Mouse (Mus musculus): Measurements from ENCODE around the gene Tmem8b.
A peak's percentile ranks its signal among the peaks of the same experiment; 100 is the strongest.

Tmem8b gene

DNA sequence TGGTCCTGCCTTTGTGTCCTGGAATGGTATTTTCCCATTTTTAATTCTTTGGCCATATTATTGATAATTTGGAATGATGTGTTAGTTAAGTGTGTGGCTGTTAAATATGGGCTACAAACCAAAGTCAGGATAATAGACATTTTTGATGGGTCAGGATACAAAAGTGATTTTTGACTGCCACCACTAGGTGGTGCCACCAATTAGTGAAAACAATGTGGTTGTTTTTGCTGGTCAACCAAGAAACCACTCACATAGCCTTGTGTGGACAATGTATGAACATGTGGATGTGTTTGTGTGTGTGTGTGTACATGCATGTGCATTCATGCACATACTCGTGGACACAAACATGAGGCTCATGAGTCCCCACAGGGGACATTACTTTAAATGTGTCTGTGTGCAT lies 56.0 kb downstream of the Tmem8b start:
- Histone ChIP-seq H3K27me3 (ENCODE audit: control insufficient read depth, insufficient read depth, low read length, poor library complexity, severe bottlenecking) (no peaks in the 10 kb centered on the region; the same call in 1 of the 2 replicates), H3K36me3 (ENCODE audit: control insufficient read depth, insufficient read depth, low read length, poor library complexity, severe bottlenecking) (no peaks in the 10 kb centered on the region)
- DNase-seq (ENCODE audit: low read depth, low spot score): peak; percentile 32

GRCm38 (mm10) chr4:43726228-43726993 lies 57.6 kb downstream of the Tmem8b start:
- Histone ChIP-seq H3K36me3 (ENCODE audit: control insufficient read depth, insufficient read depth, low read length, poor library complexity, severe bottlenecking) (no peaks in the 10 kb centered on the region), H3K27me3 (ENCODE audit: control insufficient read depth, insufficient read depth, low read length, poor library complexity, severe bottlenecking) (no peaks in the 10 kb centered on the region; the same call in 1 of the 2 replicates)
- DNase-seq (ENCODE audit: low read depth, low spot score): no peak

GRCm38 (mm10) chr4:43726995-43727394 lies 58.2 kb downstream of the Tmem8b start, which contains the start of gene Hrct1:
TSS of gene Hrct1 (plus strand) at chr4:43727188.
- no peak for DNase-seq (ENCODE audit: low read depth, low spot score)
- Histone ChIP-seq H3K36me3 (ENCODE audit: control insufficient read depth, insufficient read depth, low read length, poor library complexity, severe bottlenecking) (no peaks in the 10 kb centered on the region), H3K27me3 (ENCODE audit: control insufficient read depth, insufficient read depth, low read length, poor library complexity, severe bottlenecking) (no peaks in the 10 kb centered on the region; the same call in 1 of the 2 replicates)

GRCm38 (mm10) chr4:43727718-43728575 lies 59.2 kb downstream of the Tmem8b start:
- no peaks in the 10 kb centered on the region; the same call in 1 of the 2 replicates for H3K27me3 ChIP-seq (ENCODE audit: control insufficient read depth, insufficient read depth, low read length, poor library complexity, severe bottlenecking)
- no peak for DNase-seq (ENCODE audit: low read depth, low spot score)
- H3K36me3 ChIP-seq (ENCODE audit: control insufficient read depth, insufficient read depth, low read length, poor library complexity, severe bottlenecking): no peaks in the 10 kb centered on the region

DNA sequence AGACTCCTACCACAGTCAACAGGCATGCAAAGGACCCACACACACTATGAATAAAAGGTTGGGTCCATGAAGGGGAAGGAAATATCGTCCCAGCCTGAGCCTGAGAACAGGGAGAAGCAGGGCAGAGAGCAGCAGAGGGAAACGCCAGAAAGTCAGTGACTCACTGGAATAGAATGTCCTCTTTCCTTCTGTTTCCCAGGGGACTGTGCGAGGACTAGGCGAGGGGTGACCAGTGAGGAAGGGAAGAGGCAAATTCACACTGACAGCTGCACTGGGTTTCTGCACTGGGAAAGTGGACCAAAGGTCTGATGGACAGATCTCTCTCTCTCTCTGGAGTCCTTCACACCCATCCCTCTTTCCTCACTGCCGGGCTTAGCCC lies 59.8 kb downstream of the Tmem8b start:
- DNase-seq (ENCODE audit: low read depth, low spot score): no peak
- H3K36me3 ChIP-seq (ENCODE audit: control insufficient read depth, insufficient read depth, low read length, poor library complexity, severe bottlenecking): no peaks in the 10 kb centered on the region
- H3K27me3 ChIP-seq (ENCODE audit: control insufficient read depth, insufficient read depth, low read length, poor library complexity, severe bottlenecking): no peaks in the 10 kb centered on the region; the same call in 1 of the 2 replicates

DNA sequence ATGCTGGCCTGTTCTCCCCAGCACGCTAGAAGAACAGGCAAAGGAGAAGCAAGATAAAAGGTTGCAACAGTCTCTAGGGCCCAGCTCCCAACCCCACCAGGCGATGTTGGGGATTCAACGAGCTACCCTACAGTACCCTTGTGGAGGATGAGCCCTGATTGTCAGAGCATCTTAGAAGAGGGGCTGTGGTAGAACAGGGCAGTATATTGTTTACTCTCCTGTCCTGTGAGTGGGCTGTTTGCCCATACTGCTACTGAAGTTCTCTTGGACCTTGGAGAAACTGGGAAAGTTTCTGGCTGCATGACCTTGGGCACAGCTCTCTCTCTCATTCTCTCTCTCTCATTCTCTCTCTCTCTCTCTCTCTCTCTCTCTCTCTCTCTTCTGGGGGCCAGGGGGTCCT lies 60.4 kb downstream of the Tmem8b start:
- no peak for DNase-seq (ENCODE audit: low read depth, low spot score)
- Histone ChIP-seq H3K36me3 (ENCODE audit: control insufficient read depth, insufficient read depth, low read length, poor library complexity, severe bottlenecking) (no peaks in the 10 kb centered on the region), H3K27me3 (ENCODE audit: control insufficient read depth, insufficient read depth, low read length, poor library complexity, severe bottlenecking) (no peaks in the 10 kb centered on the region; the same call in 1 of the 2 replicates)

DNA sequence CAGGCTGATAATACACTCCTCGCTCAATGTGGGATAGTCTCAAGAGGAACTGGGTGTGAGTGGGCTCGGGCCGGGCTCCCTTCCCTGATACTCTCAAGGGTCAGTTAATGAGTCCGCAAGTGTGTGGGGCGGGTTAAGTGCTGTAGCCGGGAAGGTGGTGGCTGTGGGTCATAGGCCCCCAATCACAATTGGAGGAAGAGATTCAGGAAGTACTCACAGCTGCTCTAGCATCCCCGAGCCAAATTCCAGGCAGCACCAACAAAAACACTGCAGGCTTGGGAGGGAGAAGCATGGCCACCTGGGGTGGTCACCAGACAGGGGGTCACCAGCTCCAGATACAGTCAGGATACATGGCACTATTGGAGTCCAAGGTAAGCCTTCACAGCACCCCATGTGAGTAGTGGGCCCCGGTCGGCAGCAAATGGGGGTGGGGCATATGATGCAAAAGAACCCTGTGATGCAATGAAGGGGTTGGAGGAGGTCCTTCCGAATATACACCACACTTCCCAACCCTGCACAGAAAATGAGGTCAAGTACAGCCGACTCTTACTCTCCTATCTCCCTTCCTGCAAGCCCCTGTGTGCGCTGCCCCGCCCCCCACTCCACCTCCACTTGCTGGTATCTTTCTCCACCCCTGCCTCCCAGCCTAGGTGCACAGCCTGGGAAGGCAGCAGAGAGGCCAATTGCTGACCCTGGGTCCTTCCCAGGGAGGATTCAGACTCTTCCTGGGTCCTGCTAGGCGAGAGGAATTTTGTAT lies 61.2 kb downstream of the Tmem8b start, which contains the start of gene Spaar:
Gene Spaar (plus strand): TSS at position 241 of the 757 bp plus-strand sequence.
- H3K36me3 ChIP-seq (ENCODE audit: control insufficient read depth, insufficient read depth, low read length, poor library complexity, severe bottlenecking): no peaks in the 10 kb centered on the region
- no peak for DNase-seq (ENCODE audit: low read depth, low spot score)
- no peaks in the 10 kb centered on the region; the same call in 1 of the 2 replicates for H3K27me3 ChIP-seq (ENCODE audit: control insufficient read depth, insufficient read depth, low read length, poor library complexity, severe bottlenecking)

DNA sequence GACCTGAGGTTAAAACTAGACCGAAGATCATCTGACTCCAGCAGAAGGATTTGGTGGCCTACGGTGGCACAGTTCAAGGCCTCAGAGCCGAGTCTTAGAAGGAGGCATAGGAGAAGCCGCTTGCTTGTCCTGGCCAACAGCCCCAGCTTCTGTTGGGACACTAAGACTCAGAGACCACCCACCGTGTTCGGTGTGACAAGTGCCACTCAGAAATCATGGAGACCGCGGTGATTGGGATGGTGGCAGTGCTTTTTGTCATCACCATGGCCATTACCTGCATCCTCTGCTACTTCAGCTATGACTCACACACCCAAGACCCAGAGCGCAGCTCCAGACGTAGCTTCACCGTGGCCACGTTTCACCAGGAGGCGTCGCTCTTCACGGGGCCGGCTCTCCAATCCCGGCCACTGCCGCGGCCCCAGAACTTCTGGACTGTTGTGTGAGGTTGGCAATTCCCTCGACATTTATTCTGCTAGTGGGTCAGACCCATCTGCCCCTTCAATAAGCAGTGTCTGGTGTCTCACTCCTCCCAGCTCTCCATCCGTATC lies 62.1 kb downstream of the Tmem8b start:
- Histone ChIP-seq H3K27me3 (ENCODE audit: control insufficient read depth, insufficient read depth, low read length, poor library complexity, severe bottlenecking) (no peaks in the 10 kb centered on the region; the same call in 1 of the 2 replicates), H3K36me3 (ENCODE audit: control insufficient read depth, insufficient read depth, low read length, poor library complexity, severe bottlenecking) (no peaks in the 10 kb centered on the region)
- DNase-seq (ENCODE audit: low read depth, low spot score): no peak

- no peaks in the 10 kb centered on the region; the same call in 1 of the 2 replicates for H3K27me3 ChIP-seq (ENCODE audit: control insufficient read depth, insufficient read depth, low read length, poor library complexity, severe bottlenecking)
- H3K36me3 ChIP-seq (ENCODE audit: control insufficient read depth, insufficient read depth, low read length, poor library complexity, severe bottlenecking): no peaks in the 10 kb centered on the region
- no peak for DNase-seq (ENCODE audit: low read depth, low spot score)
Measured at GRCm38 (mm10) chr4:43732171-43732570, 63.4 kb downstream of the Tmem8b start.

- DNase-seq (ENCODE audit: low read depth, low spot score): no peak
- Histone ChIP-seq H3K36me3 (ENCODE audit: control insufficient read depth, insufficient read depth, low read length, poor library complexity, severe bottlenecking) (no peaks in the 10 kb centered on the region), H3K27me3 (ENCODE audit: control insufficient read depth, insufficient read depth, low read length, poor library complexity, severe bottlenecking) (no peaks in the 10 kb centered on the region; the same call in 1 of the 2 replicates)
Measured at GRCm38 (mm10) chr4:43733186-43733585, 64.4 kb downstream of the Tmem8b start.

DNA sequence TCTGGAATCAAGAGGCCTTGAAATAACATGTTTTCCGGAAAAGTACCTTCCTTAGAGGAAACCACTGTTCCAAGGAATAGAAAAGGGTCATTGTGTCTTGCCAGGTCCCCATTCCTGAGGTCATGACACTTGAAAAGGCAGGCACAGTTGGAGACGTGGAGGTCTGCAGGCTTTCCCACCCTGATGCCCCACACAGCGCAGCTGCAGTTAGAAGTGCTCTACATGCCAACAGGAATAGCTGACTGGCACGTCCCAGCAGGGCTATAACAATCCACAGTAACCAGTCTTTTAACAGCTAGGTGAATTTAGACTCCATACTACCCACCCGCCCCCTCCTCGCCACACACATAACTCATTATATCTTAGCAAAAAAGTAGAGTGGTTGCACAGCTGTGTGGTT lies 68.4 kb downstream of the Tmem8b start:
- Histone ChIP-seq H3K27me3 (ENCODE audit: control insufficient read depth, insufficient read depth, low read length, poor library complexity, severe bottlenecking) (no peaks in the 10 kb centered on the region), H3K36me3 (ENCODE audit: control insufficient read depth, insufficient read depth, low read length, poor library complexity, severe bottlenecking) (no peaks in the 10 kb centered on the region)
- DNase-seq (ENCODE audit: low read depth, low spot score): no peak

GRCm38 (mm10) chr4:43738989-43739674 lies 70.4 kb downstream of the Tmem8b start:
- Histone ChIP-seq H3K27me3 (ENCODE audit: control insufficient read depth, insufficient read depth, low read length, poor library complexity, severe bottlenecking) (no peaks in the 10 kb centered on the region), H3K36me3 (ENCODE audit: control insufficient read depth, insufficient read depth, low read length, poor library complexity, severe bottlenecking) (no peaks in the 10 kb centered on the region)
- DNase-seq (ENCODE audit: low read depth, low spot score): no peak

DNA sequence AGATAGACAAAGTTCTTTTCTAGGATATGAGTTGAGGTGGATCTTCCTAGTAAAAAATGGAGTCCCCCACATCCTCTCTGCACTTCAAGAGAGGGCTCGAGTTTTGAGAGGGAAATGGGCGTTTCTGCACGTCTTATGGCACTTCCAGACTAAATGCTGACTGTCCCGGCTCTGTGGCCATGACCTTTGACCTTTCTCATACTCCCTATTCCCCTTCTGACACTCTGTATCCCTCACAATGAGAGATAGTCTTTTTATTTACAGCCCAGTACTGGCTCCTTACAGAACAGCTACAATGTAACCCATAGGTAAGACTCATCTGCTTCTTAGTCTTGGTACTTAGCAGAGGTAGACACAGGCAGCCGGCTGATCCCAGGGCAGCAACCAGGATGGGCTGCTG lies 72.8 kb downstream of the Tmem8b start:
- H3K36me3 ChIP-seq (ENCODE audit: control insufficient read depth, insufficient read depth, low read length, poor library complexity, severe bottlenecking): no peaks in the 10 kb centered on the region

More for the DNA sequence above, 72.8 kb downstream of the Tmem8b start:
- H3K27me3 ChIP-seq (ENCODE audit: control insufficient read depth, insufficient read depth, low read length, poor library complexity, severe bottlenecking): no peaks in the 10 kb centered on the region
- no peak for DNase-seq (ENCODE audit: low read depth, low spot score)
